Mouse (Mus musculus): ENCODE data around the gene Ptges3l.
"Not testable (repeated sequence)": the region's sequence is repeated elsewhere in the genome, so short reads cannot be mapped to it uniquely, and the experiment has no call there.

The Ptges3l gene

GRCm38 (mm10) chr11:101424925-101425813 is at the start of gene Ptges3l, which contains the start of gene Rundc1:
Ptges3l (minus strand) TSS chr11:101425333.
Rundc1 (plus strand) TSS chr11:101425085.
- peak; percentile 97 for DNase-seq (ENCODE audit: low spot score)

DNA sequence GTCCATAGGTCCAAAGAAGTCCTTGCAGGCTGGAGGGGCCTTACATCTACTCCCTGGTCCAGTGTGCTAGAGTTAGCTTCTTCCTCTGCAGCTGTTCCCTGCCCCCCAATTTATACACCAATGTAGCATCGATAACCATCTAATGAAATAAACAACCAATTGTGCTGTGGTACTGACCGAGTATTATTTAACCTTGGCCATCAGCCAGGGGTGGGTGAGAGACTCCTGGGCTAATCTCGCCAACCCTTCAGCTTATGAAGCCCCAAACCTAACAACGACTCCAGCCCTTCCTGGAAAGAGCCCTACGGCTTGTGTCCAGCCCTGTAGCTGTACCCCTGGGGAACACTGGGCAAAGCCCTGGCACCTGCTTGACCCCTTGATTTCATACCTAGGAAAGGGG is 49.2 kb upstream of the Ptges3l start:
- DNase-seq (ENCODE audit: low spot score): no peak

DNA sequence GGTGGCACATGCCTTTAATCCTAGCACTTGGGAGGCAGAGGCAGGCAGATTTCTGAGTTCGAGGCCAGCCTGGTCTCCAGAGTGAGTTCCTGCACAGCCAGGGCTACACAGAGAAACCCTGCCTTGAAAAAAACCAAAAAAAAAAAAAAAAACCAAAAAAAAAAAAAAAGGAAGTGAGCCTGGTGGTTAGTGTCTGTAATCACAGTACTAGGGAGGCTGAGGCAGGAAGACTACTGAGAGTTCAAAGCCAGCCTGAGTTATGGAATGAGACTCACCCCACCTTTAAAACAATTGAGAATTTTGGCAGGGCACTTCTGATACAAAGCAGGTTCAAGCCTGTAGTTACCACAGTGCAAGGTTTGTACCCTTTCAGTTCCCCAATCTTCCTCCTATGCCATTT is 48.6 kb upstream of the Ptges3l start:
- DNase-seq (ENCODE audit: low spot score): not testable (repeated sequence)

DNA sequence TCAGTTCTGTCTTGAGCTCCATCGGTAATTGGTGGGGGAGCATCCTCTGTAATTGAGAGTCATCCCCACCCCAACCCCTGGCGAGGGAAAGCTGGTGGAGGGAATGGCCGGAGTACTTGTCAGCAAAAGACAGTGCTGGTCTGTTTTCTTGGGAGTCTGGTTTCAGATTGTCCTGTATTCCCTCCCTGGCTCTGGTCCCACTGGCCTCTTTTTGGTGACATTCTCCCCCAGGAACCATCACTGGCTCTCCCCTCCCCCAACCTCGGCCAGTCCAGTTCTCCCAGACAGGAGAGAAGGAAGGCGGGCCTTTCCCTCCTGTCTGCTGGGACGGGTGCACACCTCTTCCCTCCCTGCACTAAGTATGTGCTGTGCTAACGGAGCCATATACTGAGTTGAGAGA is 47.2 kb upstream of the Ptges3l start:
- DNase-seq (ENCODE audit: low spot score): no peak

GRCm38 (mm10) chr11:101471926-101472325 is 46.8 kb upstream of the Ptges3l start:
- no peak for DNase-seq (ENCODE audit: low spot score)

- no peak for DNase-seq (ENCODE audit: low spot score)
Observed at GRCm38 (mm10) chr11:101470206-101470605, 45.1 kb upstream of the Ptges3l start.

- DNase-seq (ENCODE audit: low spot score): no peak
Observed at GRCm38 (mm10) chr11:101469155-101469554, 44.0 kb upstream of the Ptges3l start.

GRCm38 (mm10) chr11:101468731-101469130 is 43.6 kb upstream of the Ptges3l start:
- DNase-seq (ENCODE audit: low spot score): no peak

DNA sequence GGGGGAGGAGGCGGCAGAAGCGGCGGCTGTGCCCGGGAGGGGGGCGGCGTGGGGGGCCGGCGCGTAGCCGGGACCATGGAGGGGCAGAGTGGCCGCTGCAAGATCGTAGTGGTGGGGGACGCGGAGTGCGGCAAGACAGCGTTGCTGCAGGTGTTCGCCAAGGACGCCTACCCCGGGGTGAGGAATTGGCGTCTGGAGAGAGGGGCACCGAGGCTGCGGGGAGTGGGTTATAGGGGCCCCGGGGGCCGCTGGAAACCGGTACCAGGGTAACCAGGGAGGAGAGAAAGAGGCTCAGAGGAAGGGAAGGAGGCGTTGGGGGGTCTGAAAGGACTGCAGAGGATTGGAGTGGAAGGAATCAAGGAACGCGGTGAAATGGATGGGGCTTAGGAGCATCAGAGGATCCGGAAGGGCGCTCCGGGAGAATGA is 43.1 kb upstream of the Ptges3l start:
- peak; percentile 58 for DNase-seq (ENCODE audit: low spot score)

GRCm38 (mm10) chr11:101467477-101468262 is 42.5 kb upstream of the Ptges3l start:
- DNase-seq (ENCODE audit: low spot score): peak; percentile 90

DNA sequence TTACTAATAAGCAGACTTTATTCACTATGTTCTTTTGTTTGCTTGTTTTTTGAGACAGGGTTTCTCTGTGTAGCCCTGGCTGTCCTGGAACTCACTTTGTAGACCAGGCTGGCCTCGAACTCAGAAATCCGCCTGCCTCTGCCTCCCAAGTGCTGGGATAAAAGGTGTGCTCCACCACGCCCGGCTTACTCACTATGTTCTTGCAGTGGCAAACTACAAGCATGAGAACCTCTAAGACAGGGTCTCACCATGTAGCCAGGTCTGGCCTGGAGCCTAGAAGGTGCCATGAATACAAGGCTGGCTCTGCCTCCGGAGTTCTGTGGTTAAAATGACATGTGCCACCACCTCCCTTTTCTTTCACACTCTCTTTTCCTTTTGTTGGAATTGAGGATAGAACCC is 41.4 kb upstream of the Ptges3l start:
- DNase-seq (ENCODE audit: low spot score): not testable (repeated sequence)

GRCm38 (mm10) chr11:101465869-101466551 is 40.9 kb upstream of the Ptges3l start, which contains the start of gene Vat1:
Vat1 (minus strand) TSS chr11:101466230.
- peak; percentile 76 for DNase-seq (ENCODE audit: low spot score)

DNA sequence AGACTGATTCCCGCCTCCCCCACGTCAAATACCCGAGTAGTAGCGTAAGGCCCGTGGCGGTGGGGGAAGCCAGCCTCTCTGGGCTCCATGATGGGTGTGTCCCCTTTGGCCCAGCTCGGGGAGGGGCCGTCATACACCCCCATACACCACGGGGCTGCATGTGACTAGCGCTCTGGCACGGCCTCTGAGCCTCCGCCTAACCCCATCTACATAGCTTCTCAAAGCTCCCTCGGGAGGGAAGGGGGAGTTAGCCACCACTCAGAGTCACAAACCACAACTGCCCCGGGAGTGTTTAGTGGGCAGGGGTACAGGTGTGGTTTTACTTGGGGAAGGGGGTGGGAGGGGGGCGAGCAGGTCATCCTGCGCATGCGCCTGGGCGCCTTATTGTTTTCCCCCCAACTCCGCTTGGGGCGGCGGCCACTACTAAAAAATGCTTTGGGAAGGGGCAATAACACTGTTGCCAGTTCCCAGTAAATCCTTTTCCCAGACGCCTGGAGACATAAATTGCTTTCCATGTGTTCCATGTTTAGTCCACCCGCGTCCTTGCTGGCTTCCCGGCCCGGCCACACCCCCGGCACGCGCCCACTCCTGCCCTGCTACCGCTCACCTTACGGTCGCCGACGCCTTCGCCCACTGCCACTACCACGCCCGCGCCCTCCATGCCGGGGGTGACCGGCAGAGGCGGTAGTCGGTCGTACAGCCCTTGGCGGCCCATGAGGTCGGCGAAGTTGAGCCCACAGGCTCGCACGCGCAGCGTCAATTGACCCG is 40.2 kb upstream of the Ptges3l start:
- peak; percentile 68 for DNase-seq (ENCODE audit: low spot score)

- DNase-seq (ENCODE audit: low spot score): no peak
Observed at GRCm38 (mm10) chr11:101464211-101465100, 39.3 kb upstream of the Ptges3l start, which contains the start of gene Rnd2. Rnd2 (plus strand) TSS chr11:101464999.

GRCm38 (mm10) chr11:101462583-101463440 is 37.7 kb upstream of the Ptges3l start:
- peak; percentile 82 for DNase-seq (ENCODE audit: low spot score)

DNA sequence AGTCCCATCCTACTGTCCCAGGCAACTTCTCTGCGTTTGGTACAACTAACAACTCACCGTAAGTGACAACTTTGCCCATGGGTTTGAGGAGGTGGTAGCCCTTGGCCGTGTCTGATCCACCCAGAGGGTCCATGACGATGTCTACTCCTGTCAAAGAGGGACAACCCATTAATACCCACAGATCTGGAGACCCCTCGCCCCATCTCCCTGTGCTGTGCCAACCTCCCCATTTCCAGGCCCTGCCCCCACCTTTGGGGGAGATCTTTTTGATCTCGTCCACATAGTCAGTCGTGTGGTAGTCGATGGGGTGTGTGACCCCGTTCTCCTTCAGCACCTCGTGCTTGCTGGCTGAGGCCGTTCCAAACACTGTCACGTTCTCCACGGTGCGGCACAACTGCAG is 37.0 kb upstream of the Ptges3l start:
- DNase-seq (ENCODE audit: low spot score): no peak

- DNase-seq (ENCODE audit: low spot score): no peak
Observed at GRCm38 (mm10) chr11:101460321-101460720, 35.2 kb upstream of the Ptges3l start.

GRCm38 (mm10) chr11:101459716-101460115 is 34.6 kb upstream of the Ptges3l start:
- no peak for DNase-seq (ENCODE audit: low spot score)

DNA sequence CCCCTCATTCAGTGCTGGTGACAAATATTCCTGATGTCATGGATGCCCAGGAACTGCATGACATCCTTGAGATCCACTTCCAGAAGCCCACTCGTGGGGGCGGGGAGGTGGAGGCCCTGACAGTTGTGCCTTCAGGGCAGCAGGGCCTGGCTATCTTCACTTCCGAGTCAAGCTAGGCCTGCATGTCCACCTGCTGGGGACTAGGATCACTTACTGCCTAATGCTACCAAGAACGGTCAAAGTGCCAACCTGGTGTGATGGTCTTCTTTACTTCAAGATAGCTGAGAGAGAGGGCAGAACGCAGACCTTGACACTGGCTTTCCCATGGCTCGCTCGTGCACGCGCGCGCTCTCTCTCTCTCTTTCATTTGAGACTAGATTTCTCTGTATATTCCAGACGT is 33.1 kb upstream of the Ptges3l start:
- DNase-seq (ENCODE audit: low spot score): no peak
